Mouse (Mus musculus) CH12.LX (cell line): ENCODE results near the gene Bmp10. TPM values are rescaled to one million over a fixed set of nuclear protein-coding genes. Genes with fewer than 3 reads are reported as not detected.

Source experiments
- DNase-seq: peaks from one replicate; pipeline ENCODE4 v3.0.0-alpha.2; 2013; ENCODE audit errors: extremely low read depth
- H3K27ac ChIP-seq: 2 replicates; pipeline ENCODE4 v1.5.1; 2012; ENCODE audit warnings: low read depth, mild to moderate bottlenecking, control low read depth, moderate library complexity; ENCODE audit not compliant: insufficient read depth
- H3K27me3 ChIP-seq: replicated peaks from 2 replicates; pipeline ENCODE3; 2012; ENCODE audit warnings: inconsistent platforms
- H3K36me3 ChIP-seq, 2 experiments: replicated peaks in 1 of 2; 2 replicates each; pipeline versions ENCODE3 to v1.6.1; 2012; ENCODE audit warnings: inconsistent platforms in 1 of 2, low read length in 1 of 2, mild to moderate bottlenecking in 1 of 2, mixed read lengths in 1 of 2, moderate library complexity in 1 of 2; ENCODE audit not compliant: control insufficient read depth in 1 of 2, insufficient read depth in 1 of 2
- H3K4me1 ChIP-seq, 2 experiments: 2 replicates each; pipeline ENCODE4 v1.6.1; 2012; ENCODE audit warnings: inconsistent platforms in 1 of 2, moderate library complexity in 1 of 2; ENCODE audit not compliant: insufficient read depth in 2 of 2, control insufficient read depth in 1 of 2
- H3K4me2 ChIP-seq: 2 replicates; pipeline ENCODE4 v1.6.1; 2012; ENCODE audit warnings: low read depth, mild to moderate bottlenecking, control low read depth; ENCODE audit not compliant: poor library complexity, insufficient read depth, severe bottlenecking
- H3K4me3 ChIP-seq, 3 experiments: fragments of 150-350 bp in 1 of 3; sonication (generic) in 1 of 3; replicated peaks in 1 of 3; 2 replicates each; pipeline versions ENCODE3 to v1.5.1; 2011 to 2012; ENCODE audit warnings: low read depth in 2 of 3, low read length in 2 of 3, mild to moderate bottlenecking in 2 of 3, moderate library complexity in 2 of 3, control low read depth in 1 of 3, improper control_type of control experiment in 1 of 3, inconsistent platforms in 1 of 3, mixed read lengths in 1 of 3; ENCODE audit not compliant: poor library complexity in 1 of 3
- H3K79me2 ChIP-seq: replicated peaks from 2 replicates; pipeline ENCODE4 v1.6.1; 2012; ENCODE audit warnings: mild to moderate bottlenecking, moderate library complexity; ENCODE audit not compliant: control insufficient read depth, poor library complexity, insufficient read depth, severe bottlenecking; ENCODE audit errors: extremely low read depth
- H3K9ac ChIP-seq: 2 replicates; pipeline ENCODE4 v1.6.1; 2012; ENCODE audit warnings: low read depth, mild to moderate bottlenecking, control low read depth, moderate library complexity; ENCODE audit not compliant: insufficient read depth
- H3K9me3 ChIP-seq: replicated peaks from 2 replicates; pipeline ENCODE3; 2012; ENCODE audit warnings: low read length, inconsistent platforms, mixed read lengths
- CTCF ChIP-seq, 2 experiments: IDR thresholded peaks in 1 of 2; conservative IDR thresholded peaks in 1 of 2; 2 replicates each; pipeline ENCODE4 v1.5.1; 2011 to 2012; ENCODE audit warnings: low read depth in 2 of 2, low read length in 2 of 2, improper control_type of control experiment in 1 of 2, inconsistent platforms in 1 of 2, mild to moderate bottlenecking in 1 of 2, moderate library complexity in 1 of 2
- GABPA ChIP-seq: IDR thresholded peaks from 2 replicates; pipeline ENCODE4 v1.6.1; 2012; ENCODE audit warnings: low read depth, low read length, improper control_type of control experiment, inconsistent platforms; ENCODE audit not compliant: insufficient replicate concordance
- HCFC1 ChIP-seq: IDR thresholded peaks from 2 replicates; pipeline ENCODE4 v1.6.1; 2012; ENCODE audit warnings: low read depth, mild to moderate bottlenecking, inconsistent platforms, low read length, improper control_type of control experiment
- IRF4 ChIP-seq: IDR thresholded peaks from 2 replicates; pipeline ENCODE4 v1.6.1; 2014; ENCODE audit warnings: low read depth, mild to moderate bottlenecking, inconsistent platforms, low read length, improper control_type of control experiment
- MAFK ChIP-seq: IDR thresholded peaks from 2 replicates; pipeline ENCODE4 v1.6.1; 2011; ENCODE audit warnings: low read length, improper control_type of control experiment; ENCODE audit not compliant: insufficient replicate concordance
- MAZ ChIP-seq: IDR thresholded peaks from 2 replicates; pipeline ENCODE4 v1.6.1; 2012; ENCODE audit warnings: low read depth, mild to moderate bottlenecking, inconsistent platforms, low read length, improper control_type of control experiment, moderate library complexity
- MXI1 ChIP-seq: IDR thresholded peaks from 2 replicates; pipeline ENCODE4 v1.6.1; 2011; ENCODE audit warnings: mild to moderate bottlenecking, low read depth, low read length, improper control_type of control experiment
- MYC ChIP-seq: IDR thresholded peaks from 2 replicates; pipeline ENCODE4 v1.6.1; 2011; ENCODE audit warnings: low read depth, mild to moderate bottlenecking, improper control_type of control experiment, low read length
- NRF1 ChIP-seq: IDR thresholded peaks from 2 replicates; pipeline ENCODE4 v1.6.1; 2014; ENCODE audit warnings: low read depth, mild to moderate bottlenecking, inconsistent platforms, low read length, improper control_type of control experiment, moderate library complexity
- RAD21 ChIP-seq: IDR thresholded peaks from 2 replicates; pipeline ENCODE4 v1.6.1; 2011; ENCODE audit warnings: low read depth, mild to moderate bottlenecking, low read length, improper control_type of control experiment, moderate library complexity
- SMC3 ChIP-seq: IDR thresholded peaks from 2 replicates; pipeline ENCODE4 v1.6.1; 2011; ENCODE audit warnings: low read depth, low read length, improper control_type of control experiment
- TCF12 ChIP-seq: IDR thresholded peaks from 2 replicates; pipeline ENCODE4 v1.6.1; 2014; ENCODE audit warnings: low read depth, mild to moderate bottlenecking, inconsistent platforms, low read length, improper control_type of control experiment
- UBTF ChIP-seq: IDR thresholded peaks from 2 replicates; pipeline ENCODE4 v1.6.1; 2012; ENCODE audit warnings: low read depth, mild to moderate bottlenecking, inconsistent platforms, low read length, improper control_type of control experiment, moderate library complexity
- USF2 ChIP-seq: conservative IDR thresholded peaks from 2 replicates; pipeline ENCODE4 v1.6.1; 2011; ENCODE audit warnings: low read depth, low read length, improper control_type of control experiment
- dilution Hi-C: fragments of 300-500 bp; cut with MboI; formaldehyde crosslinking; loops from 2 replicates; pipeline ENCODE4 v1.14.3; 2020; ENCODE audit warnings: low sequenced_read_pairs; ENCODE audit not compliant: extremely low pct_unique_long_range_greater_than_20kb, extremely low pct_ligation_motif_present
- in situ Hi-C: fragments of 300-500 bp; cut with MboI; formaldehyde crosslinking; loops from 3 replicates; pipeline ENCODE4 v1.14.3; 2019; ENCODE audit warnings: low sequenced_read_pairs, low pct_ligation_motif_present, low pct_unique_long_range_greater_than_20kb, mixed read lengths
- polyA plus RNA-seq: library from polyadenylated mRNA; unstranded; fragments of >175 nt; gene quantifications from 2 replicates; pipeline ENCODE4 v1.2.1, GENCODE M21; 2012; ENCODE audit warnings: low read depth; ENCODE audit not compliant: insufficient read length
- total RNA-seq, 2 experiments: library from RNA; depleted of rRNA; stranded (reverse); fragments of 300-350 nt in 1 of 2; fragments of >200 nt in 1 of 2; gene quantifications; 2 replicates each; pipeline ENCODE4 v1.2.3; 2012 to 2014

The Bmp10 gene
- total RNA-seq (2012; rRNA removed) (not detected in 2 replicates), total RNA-seq (2014; rRNA removed) (not detected in 2 replicates), polyA plus RNA-seq (not detected in 2 replicates)

GRCm38 (mm10) chr6:87428487-87429044, at the start of gene Bmp10:
TSS of gene Bmp10 (plus strand) at chr6:87428994.
- dilution Hi-C loops: no loop called here
- in situ Hi-C loops: no loop called here

GRCm38 (mm10) chr6:87383926-87384691, 44.7 kb upstream of the Bmp10 start:
- TF ChIP-seq CTCF (conservative IDR thresholded peaks at IDR 0.05 in 1 of 2, IDR thresholded peaks at IDR 0.05 in 1 of 2; ENCODE audit: low read depth in 2 of 2, low read length in 2 of 2) (peak; percentile 12 to 53; a peak in 2 of 4 replicates), SMC3 (peak; percentile 29), HCFC1 (no peak), RAD21 (peak; percentile 47)
- no peak for DNase-seq
- no peak overlapping the region for H3K27ac ChIP-seq
- no peaks in the 10 kb centered on the region for H3K36me3 ChIP-seq
- in situ Hi-C loops (no loop called here), dilution Hi-C loops (no loop called here)
- 0 out of 2 replicates have a peak overlapping the region, but pooled peaks have one; percentile 33 for H3K4me2 ChIP-seq
- peaks cover 0 to 31% of the 10 kb centered on the region in 2 experiments; a peak in 2 of 4 replicates for H3K4me1 ChIP-seq
- no peak overlapping the region for H3K9ac ChIP-seq
- H3K9me3 ChIP-seq: no peaks in the 10 kb centered on the region
- no peak overlapping the region for H3K4me3 ChIP-seq
- H3K27me3 ChIP-seq: peaks cover 6% of the 10 kb centered on the region
- no peaks in the 10 kb centered on the region for H3K79me2 ChIP-seq

More at GRCm38 (mm10) chr6:87428487-87429044, at the start of gene Bmp10:
- TF ChIP-seq MXI1: no peak
- TF ChIP-seq RAD21: no peak
- no peak for TF ChIP-seq MAZ
- TF ChIP-seq UBTF: no peak
- no peak for TF ChIP-seq USF2
- no peak for TF ChIP-seq GABPA
- TF ChIP-seq MYC: no peak
- Histone ChIP-seq H3K36me3 (no peaks in the 10 kb centered on the region), H3K79me2 (no peaks in the 10 kb centered on the region), H3K27ac (no peak within 1 kb of the TSS), H3K9ac (no peak within 1 kb of the TSS), H3K4me3 (no peak within 1 kb of the TSS), H3K27me3 (no peaks in the 10 kb centered on the region), H3K4me2 (no peak within 1 kb of the TSS), H3K4me1 (0 out of 4 replicates have a peak, but pooled peaks cover 0 to 2% of the 10 kb centered on the region in 2 experiments), H3K9me3 (peaks cover 2% of the 10 kb centered on the region)
- DNase-seq: no peak

- Histone ChIP-seq H3K9me3 (no peaks in the 10 kb centered on the region), H3K9ac (no peak overlapping the region), H3K4me2 (no peak overlapping the region), H3K79me2 (no peaks in the 10 kb centered on the region), H3K27ac (no peak overlapping the region), H3K4me1 (peaks cover 0 to 31% of the 10 kb centered on the region in 2 experiments; a peak in 2 of 4 replicates), H3K36me3 (no peaks in the 10 kb centered on the region), H3K4me3 (no peak overlapping the region), H3K27me3 (peaks cover 6% of the 10 kb centered on the region)
- no peak for DNase-seq
- no peak for TF ChIP-seq MAFK
- TF ChIP-seq IRF4: no peak
- no peak for TF ChIP-seq NRF1
- no peak for TF ChIP-seq TCF12
- dilution Hi-C loops (no loop called here), in situ Hi-C loops (no loop called here)
Observed at GRCm38 (mm10) chr6:87384761-87385160, 44.0 kb upstream of the Bmp10 start.
